Mouse (Mus musculus) heart, adult 11 months (tissue): ENCODE measurements around the gene Slco1a6.

Experiments
- DNase-seq: peaks from one replicate; pipeline ENCODE4 v3.0.0; 2022

Slco1a6 gene

GRCm38 (mm10) chr6:142035771-142036170, 172.6 kb downstream of the Slco1a6 start:
- no peak for DNase-seq
